Comparison of ENCODE assay signal across 25 mouse cellular contexts in the genomic region with DNA sequence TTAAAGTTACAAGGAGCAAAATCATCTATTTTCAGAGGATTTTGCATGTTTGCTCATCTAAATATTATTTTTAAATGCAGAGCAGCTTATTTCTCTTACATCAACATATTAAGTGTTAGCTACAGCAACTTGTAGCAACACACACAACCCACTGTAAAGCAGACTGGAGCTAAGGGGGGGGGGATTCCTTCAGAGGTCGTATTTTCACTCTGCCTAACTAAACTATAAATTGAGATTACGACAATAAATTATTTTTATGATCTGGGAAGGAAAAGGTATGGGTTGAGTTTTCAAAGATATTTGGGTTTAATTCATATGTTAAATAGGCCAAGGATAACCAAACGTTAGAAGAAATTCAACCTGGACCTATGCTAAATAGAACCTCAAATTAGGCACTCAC.
DNase-seq lines count a peak whose midpoint lies in the region; ATAC-seq and TF ChIP-seq lines count a peak whose summit lies in the region.
"Had no signal": no experiment of that assay in that cellular context is flagged by ENCODE, and none has a peak within 500 bp of the region (broad histone marks: within the 10 kb centered on the region; RNA-seq: fewer than 3 reads in every experiment).

No protein-coding gene starts in this region.

- H3K4me1 ChIP-seq in forebrain, embryonic 13.5 days: peaks cover 41% of the 10 kb centered on the region
- H3K4me1 ChIP-seq in forebrain, embryonic 11.5 days (replicated peaks; ENCODE audit: control insufficient read depth, insufficient read depth, low read length): peaks cover 8% of the 10 kb centered on the region; the same call in 1 of the 2 replicates
- H3K4me1 ChIP-seq in hindbrain, embryonic 10.5 days (replicated peaks): peaks cover 43% of the 10 kb centered on the region
- peaks cover 15% of the 10 kb centered on the region for H3K4me1 ChIP-seq in hindbrain, embryonic 14.5 days (replicated peaks; ENCODE audit: control insufficient read depth, insufficient read depth, low read length)
- H3K4me1 ChIP-seq in kidney, embryonic 14.5 days (ENCODE audit: control insufficient read depth, insufficient read depth, low read length): peaks cover 24% of the 10 kb centered on the region
- peaks cover 2% of the 10 kb centered on the region; the same call in 1 of the 2 replicates for H3K4me1 ChIP-seq in midbrain, embryonic 11.5 days (ENCODE audit: control insufficient read depth, insufficient read depth, low read length)
- H3K4me1 ChIP-seq in midbrain, postnatal 0 days (ENCODE audit: insufficient read depth, low read length): no peaks in the 10 kb centered on the region

- 54% methylated on average over 3 of the region's 3 CpGs for WGBS in forebrain, embryonic 13.5 days
- 67% methylated on average over 3 of the region's 3 CpGs for WGBS in forebrain, embryonic 11.5 days
- WGBS in hindbrain, embryonic 10.5 days: 69% methylated on average over 3 of the region's 3 CpGs
- 64% methylated on average over 3 of the region's 3 CpGs for WGBS in hindbrain, embryonic 14.5 days
- 21% methylated on average over 3 of the region's 3 CpGs for WGBS in kidney, embryonic 14.5 days
- WGBS in midbrain, embryonic 11.5 days: 68% methylated on average over 3 of the region's 3 CpGs
- WGBS in midbrain, postnatal 0 days: 84% methylated on average over 3 of the region's 3 CpGs

- H3K36me3 ChIP-seq in forebrain, embryonic 13.5 days (ENCODE audit: poor library complexity, severe bottlenecking): no peaks in the 10 kb centered on the region
- H3K36me3 ChIP-seq in forebrain, embryonic 11.5 days (ENCODE audit: control insufficient read depth, insufficient read depth, low read length): no peaks in the 10 kb centered on the region
- H3K36me3 ChIP-seq in hindbrain, embryonic 10.5 days: no peaks in the 10 kb centered on the region
- H3K36me3 ChIP-seq in hindbrain, embryonic 14.5 days (replicated peaks; ENCODE audit: control insufficient read depth, insufficient read depth): no peaks in the 10 kb centered on the region
- H3K36me3 ChIP-seq in kidney, embryonic 14.5 days (ENCODE audit: control insufficient read depth, insufficient read depth, low read length): no peaks in the 10 kb centered on the region
- H3K36me3 ChIP-seq in midbrain, embryonic 11.5 days (ENCODE audit: control insufficient read depth, insufficient read depth, low read length): no peaks in the 10 kb centered on the region
- H3K36me3 ChIP-seq in midbrain, postnatal 0 days (ENCODE audit: insufficient read depth, low read length): no peaks in the 10 kb centered on the region
- H3K36me3 ChIP-seq: embryonic facial prominence, embryonic 10.5 days; embryonic facial prominence, embryonic 13.5 days; heart, embryonic 12.5 days; heart, embryonic 15.5 days; hindbrain, embryonic 15.5 days had no signal

- H3K4me2 ChIP-seq in forebrain, embryonic 13.5 days: no peak overlapping the region
- H3K4me2 ChIP-seq in forebrain, embryonic 11.5 days (ENCODE audit: low read depth, low read length, severe bottlenecking): no peak overlapping the region
- no peak overlapping the region for H3K4me2 ChIP-seq in hindbrain, embryonic 14.5 days (replicated peaks)
- no peak overlapping the region for H3K4me2 ChIP-seq in kidney, embryonic 14.5 days (replicated peaks; ENCODE audit: low read depth, low read length)
- no peak overlapping the region for H3K4me2 ChIP-seq in midbrain, embryonic 11.5 days
- no peak overlapping the region for H3K4me2 ChIP-seq in midbrain, postnatal 0 days (ENCODE audit: low read depth, low read length, poor library complexity, severe bottlenecking)
- H3K4me2 ChIP-seq: embryonic facial prominence, embryonic 13.5 days; heart, embryonic 12.5 days; heart, embryonic 15.5 days; hindbrain, embryonic 15.5 days had no signal

- ATAC-seq in forebrain, embryonic 13.5 days: no peak
- ATAC-seq in forebrain, embryonic 11.5 days (replicated peaks; ENCODE audit: low FRiP score): no peak
- no peak for ATAC-seq in hindbrain, embryonic 14.5 days (ENCODE audit: low FRiP score)
- ATAC-seq in kidney, embryonic 14.5 days (ENCODE audit: low FRiP score, low TSS enrichment): no peak
- ATAC-seq in midbrain, embryonic 11.5 days (ENCODE audit: low FRiP score): no peak
- ATAC-seq in midbrain, postnatal 0 days (ENCODE audit: low FRiP score): no peak
- ATAC-seq: activated CD4-positive, CD25-positive, alpha-beta regulatory T cell, adult 4 months had no signal

- no peaks in the 10 kb centered on the region for H3K9me3 ChIP-seq in forebrain, embryonic 13.5 days (replicated peaks)
- H3K9me3 ChIP-seq in forebrain, embryonic 11.5 days (ENCODE audit: control insufficient read depth, low read length): no peaks in the 10 kb centered on the region
- no peaks in the 10 kb centered on the region for H3K9me3 ChIP-seq in hindbrain, embryonic 10.5 days
- no peaks in the 10 kb centered on the region for H3K9me3 ChIP-seq in hindbrain, embryonic 14.5 days (ENCODE audit: control insufficient read depth, low read length)
- H3K9me3 ChIP-seq in kidney, embryonic 14.5 days (ENCODE audit: control insufficient read depth, low read length): no peaks in the 10 kb centered on the region
- no peaks in the 10 kb centered on the region for H3K9me3 ChIP-seq in midbrain, embryonic 11.5 days (ENCODE audit: control insufficient read depth, low read length)
- H3K9me3 ChIP-seq in midbrain, postnatal 0 days (ENCODE audit: low read length): no peaks in the 10 kb centered on the region
- H3K9me3 ChIP-seq: embryonic facial prominence, embryonic 10.5 days; embryonic facial prominence, embryonic 13.5 days; heart, embryonic 12.5 days; heart, embryonic 15.5 days; hindbrain, embryonic 15.5 days had no signal

- no peak overlapping the region for H3K9ac ChIP-seq in forebrain, embryonic 13.5 days
- no peak overlapping the region for H3K9ac ChIP-seq in forebrain, embryonic 11.5 days (ENCODE audit: low read length)
- no peak overlapping the region for H3K9ac ChIP-seq in hindbrain, embryonic 14.5 days
- no peak overlapping the region for H3K9ac ChIP-seq in kidney, embryonic 14.5 days (ENCODE audit: low read depth, low read length)
- H3K9ac ChIP-seq in midbrain, embryonic 11.5 days (ENCODE audit: low read length): no peak overlapping the region
- H3K9ac ChIP-seq in midbrain, postnatal 0 days (replicated peaks; ENCODE audit: low read length, poor library complexity, severe bottlenecking): no peak overlapping the region
- H3K9ac ChIP-seq: embryonic facial prominence, embryonic 13.5 days; heart, embryonic 12.5 days; heart, embryonic 15.5 days; hindbrain, embryonic 15.5 days had no signal

- no peaks in the 10 kb centered on the region for H3K27me3 ChIP-seq in forebrain, embryonic 13.5 days
- no peaks in the 10 kb centered on the region for H3K27me3 ChIP-seq in forebrain, embryonic 11.5 days (ENCODE audit: control insufficient read depth, insufficient read depth, low read length)
- no peaks in the 10 kb centered on the region for H3K27me3 ChIP-seq in hindbrain, embryonic 10.5 days (ENCODE audit: insufficient read depth, poor library complexity, severe bottlenecking)
- no peaks in the 10 kb centered on the region for H3K27me3 ChIP-seq in hindbrain, embryonic 14.5 days (ENCODE audit: control insufficient read depth, insufficient read depth, low read length)
- H3K27me3 ChIP-seq in kidney, embryonic 14.5 days (ENCODE audit: control insufficient read depth, insufficient read depth, low read length): no peaks in the 10 kb centered on the region
- H3K27me3 ChIP-seq in midbrain, embryonic 11.5 days (ENCODE audit: control insufficient read depth, insufficient read depth, low read length): no peaks in the 10 kb centered on the region
- no peaks in the 10 kb centered on the region for H3K27me3 ChIP-seq in midbrain, postnatal 0 days (ENCODE audit: insufficient read depth, low read length)
- H3K27me3 ChIP-seq: embryonic facial prominence, embryonic 13.5 days; heart, embryonic 12.5 days; heart, embryonic 15.5 days had no signal

- no peak for TF ChIP-seq CTCF in midbrain, postnatal 0 days (IDR thresholded peaks at IDR 0.05)

- no peak for DNase-seq in forebrain, embryonic 11.5 days (ENCODE audit: low spot score)
- no peak for DNase-seq in hindbrain, embryonic 10.5 days (ENCODE audit: low spot score)
- DNase-seq in hindbrain, embryonic 14.5 days (ENCODE audit: low spot score): no peak
- no peak for DNase-seq in kidney, postnatal 4 days
- DNase-seq in midbrain, embryonic 11.5 days (ENCODE audit: low spot score, missing footprints): peak; percentile 75
- no peak for DNase-seq in midbrain, postnatal 0 days (ENCODE audit: low spot score)
- DNase-seq: adrenal gland, adult 8-10 months; adrenal gland, postnatal 25 days; cerebellum, adult 11-12 months; cerebellum, adult 8-10 months; cerebellum, postnatal 10 days; cerebellum, postnatal 36 days; gastrocnemius, postnatal 25 days; heart, adult 18-20 months; heart, postnatal 10 days; heart, postnatal 36 days had no signal

- no peak overlapping the region for H3K4me3 ChIP-seq in forebrain, embryonic 13.5 days
- H3K4me3 ChIP-seq in forebrain, embryonic 11.5 days (ENCODE audit: low read depth, low read length): no peak overlapping the region
- H3K4me3 ChIP-seq in hindbrain, embryonic 10.5 days: no peak overlapping the region
- H3K4me3 ChIP-seq in hindbrain, embryonic 14.5 days (replicated peaks; ENCODE audit: low read length): no peak overlapping the region
- no peak overlapping the region for H3K4me3 ChIP-seq in kidney, embryonic 14.5 days (ENCODE audit: low read length)
- no peak overlapping the region for H3K4me3 ChIP-seq in midbrain, embryonic 11.5 days (ENCODE audit: low read depth, low read length)
- no peak overlapping the region for H3K4me3 ChIP-seq in midbrain, postnatal 0 days (ENCODE audit: low read depth, low read length)
- H3K4me3 ChIP-seq: embryonic facial prominence, embryonic 10.5 days; embryonic facial prominence, embryonic 13.5 days; erythroblast, embryonic 14.5 days; heart, embryonic 12.5 days; heart, embryonic 15.5 days; hindbrain, embryonic 15.5 days had no signal

- H3K27ac ChIP-seq in forebrain, embryonic 13.5 days: peak overlapping the region; percentile 31; the same call in 1 of the 2 replicates
- H3K27ac ChIP-seq in forebrain, embryonic 11.5 days (ENCODE audit: low read depth, low read length): no peak overlapping the region
- H3K27ac ChIP-seq in hindbrain, embryonic 10.5 days: 0 out of 2 replicates have a peak overlapping the region, but pooled peaks have one; percentile 53
- no peak overlapping the region for H3K27ac ChIP-seq in hindbrain, embryonic 14.5 days
- H3K27ac ChIP-seq in kidney, embryonic 14.5 days (ENCODE audit: low read depth, low read length): peak overlapping the region; percentile 56; the same call in 1 of the 2 replicates
- no peak overlapping the region for H3K27ac ChIP-seq in midbrain, embryonic 11.5 days (ENCODE audit: low read depth, low read length)
- no peak overlapping the region for H3K27ac ChIP-seq in midbrain, postnatal 0 days (ENCODE audit: low read depth, low read length)
- H3K27ac ChIP-seq: embryonic facial prominence, embryonic 10.5 days; embryonic facial prominence, embryonic 13.5 days; heart, embryonic 15.5 days; hindbrain, embryonic 15.5 days had no signal

Comparison
In these comparisons a context has a peak if more than half of its experiments do, and no peak if none do; other contexts are left out.
1. H3K27ac ChIP-seq: peak in forebrain, embryonic 13.5 days (single experiment), hindbrain, embryonic 10.5 days (single experiment) and kidney, embryonic 14.5 days (single experiment); none in forebrain, embryonic 11.5 days (single experiment), hindbrain, embryonic 14.5 days (single experiment), midbrain, embryonic 11.5 days (single experiment) and midbrain, postnatal 0 days (single experiment).